Mouse (Mus musculus) adrenal gland, adult 8-10 months (tissue): ENCODE data around the gene Ntrk3. TPM values are rescaled to one million over a fixed set of nuclear protein-coding genes. Genes with fewer than 3 reads are reported as not detected.
A peak's percentile ranks its signal among the peaks of the same experiment; 100 is the strongest.

Source experiments
- DNase-seq: peaks from one replicate; pipeline ENCODE4 v3.0.0; 2022
- total RNA-seq, 4 experiments: library from RNA; stranded (reverse); gene quantifications; 2 replicates each; pipeline ENCODE4 v1.2.4; 2022

The Ntrk3 gene
- total RNA-seq, 4 experiments from 2014 or later: 19.0 to 28.6 (median 26.5) TPM

DNA sequence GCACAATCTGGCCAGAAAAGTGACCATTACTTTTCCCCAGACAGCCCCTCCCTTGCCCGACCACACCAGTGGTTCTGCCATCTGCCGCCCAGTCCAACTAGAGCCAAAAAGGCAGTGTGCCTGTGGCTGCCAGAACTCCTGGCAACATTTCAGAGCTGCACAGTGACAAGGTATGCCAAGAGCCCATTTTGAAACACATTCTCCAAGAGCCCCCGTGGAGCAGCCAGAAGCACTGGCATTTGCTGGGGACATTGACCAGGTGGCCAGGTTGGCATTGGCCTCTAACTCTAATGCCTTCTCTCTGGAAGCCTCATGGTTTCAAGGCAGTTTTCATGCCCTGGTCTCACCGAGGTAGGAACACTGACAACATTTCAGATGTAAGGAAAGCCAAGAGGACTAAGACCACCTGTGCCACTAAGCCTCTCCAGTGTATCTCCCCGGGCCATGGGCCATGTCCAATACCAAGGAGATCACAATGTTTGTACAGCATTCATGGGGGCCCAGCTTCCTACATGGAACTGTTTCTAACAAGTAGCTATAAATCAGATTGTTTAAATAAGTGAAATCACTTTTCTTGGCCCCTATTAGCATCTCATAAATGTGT, 218.9 kb downstream of the Ntrk3 start:
- DNase-seq: peak; percentile 25

GRCm38 (mm10) chr7:78515042-78515609, 222.7 kb downstream of the Ntrk3 start:
- DNase-seq: no peak

DNA sequence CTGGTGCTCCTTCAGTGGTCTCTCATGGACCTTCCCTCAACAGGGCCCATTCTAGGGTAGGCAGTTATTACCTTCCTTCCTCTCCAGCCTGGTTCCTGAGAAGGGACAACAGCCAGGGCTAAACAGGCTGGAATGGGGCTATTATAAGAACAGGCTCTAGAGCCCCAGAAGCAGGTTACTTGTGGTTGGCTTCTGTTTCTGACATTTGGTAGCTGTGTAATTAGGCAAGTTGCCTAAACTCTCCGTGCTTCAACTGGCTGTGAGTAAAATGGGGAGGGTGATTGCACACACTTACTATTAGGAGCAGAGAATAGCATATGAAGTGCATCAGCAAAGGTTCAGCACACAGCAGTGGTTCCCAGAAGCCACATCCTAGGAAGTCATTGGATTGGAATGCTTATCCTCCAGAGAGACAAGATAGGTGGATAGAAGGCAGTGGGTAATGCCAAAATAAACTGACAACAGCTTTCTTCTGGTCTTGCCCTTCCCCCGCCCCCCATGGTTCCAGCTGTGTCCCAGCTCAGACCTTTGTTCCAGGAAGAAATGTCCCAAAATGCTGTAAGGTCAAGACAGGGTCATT, 230.7 kb downstream of the Ntrk3 start:
- no peak for DNase-seq

GRCm38 (mm10) chr7:78500863-78501262, 236.9 kb downstream of the Ntrk3 start:
- no peak for DNase-seq

- DNase-seq: no peak
Measured at GRCm38 (mm10) chr7:78499970-78500369, 237.8 kb downstream of the Ntrk3 start.

- DNase-seq: no peak
Measured at GRCm38 (mm10) chr7:78498356-78498755, 239.5 kb downstream of the Ntrk3 start.

DNA sequence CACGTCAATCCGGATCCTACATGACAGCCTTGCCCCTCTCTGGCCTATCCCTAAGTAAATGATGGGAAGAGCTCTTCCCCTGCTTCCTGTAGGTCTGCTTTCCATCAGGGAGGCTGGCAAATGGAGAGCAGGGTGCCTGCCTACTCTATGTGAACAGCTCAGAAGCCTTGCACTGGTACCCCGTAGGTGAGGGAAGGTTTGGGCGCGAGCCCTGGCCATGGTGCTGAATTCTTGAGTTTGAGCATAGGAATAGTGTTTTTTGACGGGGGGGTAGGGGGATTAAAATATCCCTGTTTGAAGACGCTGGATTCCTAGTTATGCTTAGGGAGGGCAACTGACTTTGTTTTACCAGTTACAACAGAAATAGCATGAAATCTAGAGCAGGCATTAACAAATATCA, 240.0 kb downstream of the Ntrk3 start:
- no peak for DNase-seq

GRCm38 (mm10) chr7:78493591-78493990, 244.2 kb downstream of the Ntrk3 start:
- DNase-seq: no peak

- DNase-seq: peak; percentile 24
Measured at GRCm38 (mm10) chr7:78491176-78491575, 246.6 kb downstream of the Ntrk3 start.

GRCm38 (mm10) chr7:78484290-78484689, 253.5 kb downstream of the Ntrk3 start:
- DNase-seq: no peak

DNA sequence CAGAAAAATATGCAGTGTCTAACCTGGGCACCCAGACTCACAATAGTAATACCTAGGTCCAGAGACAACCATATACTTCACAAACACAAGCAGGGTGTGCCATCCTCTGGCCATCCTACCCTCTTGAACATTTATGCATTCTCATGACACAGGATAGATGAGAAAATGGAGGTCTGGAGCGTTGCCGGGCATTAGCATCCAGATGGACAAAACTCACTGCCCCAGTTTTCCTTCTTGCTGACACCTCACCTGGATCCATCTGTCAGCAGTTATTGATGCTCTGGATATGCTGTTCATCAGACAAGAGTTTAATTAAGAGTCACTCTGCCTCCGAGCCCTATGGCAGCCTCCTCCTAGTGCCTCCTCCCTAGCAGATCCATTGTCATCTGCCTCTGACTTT, 254.1 kb downstream of the Ntrk3 start:
- no peak for DNase-seq

DNA sequence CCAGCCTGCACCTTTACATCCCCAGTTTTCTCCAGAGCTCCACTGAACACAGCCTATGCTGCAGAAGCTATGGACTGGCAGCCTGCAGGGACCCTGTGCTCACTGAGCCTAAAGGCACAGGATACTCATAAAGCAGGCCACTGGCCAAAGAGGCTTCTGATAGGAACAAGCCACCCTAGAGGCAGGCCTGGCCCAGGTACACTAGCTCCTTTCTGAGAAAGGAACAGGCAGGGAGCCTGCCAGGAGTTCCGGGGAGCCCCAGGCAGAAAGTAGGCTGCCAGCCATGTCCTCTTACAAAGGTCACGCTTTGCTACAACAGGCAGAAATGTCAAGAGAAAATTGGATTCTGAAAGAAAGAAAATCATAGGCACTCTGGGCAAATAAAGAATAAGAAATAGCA, 254.8 kb downstream of the Ntrk3 start:
- peak; percentile 37 for DNase-seq

GRCm38 (mm10) chr7:78478881-78479280, 258.9 kb downstream of the Ntrk3 start:
- peak; percentile 10 for DNase-seq

- DNase-seq: no peak
Measured at GRCm38 (mm10) chr7:78471755-78472154, 266.1 kb downstream of the Ntrk3 start.

DNA sequence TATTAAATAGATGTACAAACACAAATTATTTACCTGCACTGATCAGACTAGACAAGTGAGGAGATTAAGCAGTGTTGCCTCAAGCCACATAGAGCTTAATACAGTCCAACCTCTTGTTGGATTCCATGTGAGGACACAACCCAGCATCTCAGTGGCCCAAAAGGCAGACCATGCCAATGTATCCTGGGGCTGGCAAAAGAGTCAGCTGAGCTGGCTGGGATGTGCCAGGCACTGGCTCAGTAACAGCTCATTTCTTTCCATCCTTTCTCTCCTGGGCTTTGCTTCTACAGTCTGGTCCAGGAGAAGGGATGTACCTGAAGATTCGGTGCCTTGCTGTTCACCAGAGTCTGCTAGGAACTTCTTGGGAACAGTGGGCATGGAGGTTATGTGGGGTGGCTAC, 266.5 kb downstream of the Ntrk3 start:
- DNase-seq: no peak

GRCm38 (mm10) chr7:78462605-78463004, 275.2 kb downstream of the Ntrk3 start:
- DNase-seq: no peak

- no peak for DNase-seq
Measured at GRCm38 (mm10) chr7:78459021-78459420, 278.8 kb downstream of the Ntrk3 start.

- no peak for DNase-seq
Measured at GRCm38 (mm10) chr7:78451666-78452065, 286.1 kb downstream of the Ntrk3 start.

- no peak for DNase-seq
Measured at GRCm38 (mm10) chr7:78449909-78450592, 287.8 kb downstream of the Ntrk3 start.

- DNase-seq: no peak
Measured at GRCm38 (mm10) chr7:78448841-78449240, 289.0 kb downstream of the Ntrk3 start.

DNA sequence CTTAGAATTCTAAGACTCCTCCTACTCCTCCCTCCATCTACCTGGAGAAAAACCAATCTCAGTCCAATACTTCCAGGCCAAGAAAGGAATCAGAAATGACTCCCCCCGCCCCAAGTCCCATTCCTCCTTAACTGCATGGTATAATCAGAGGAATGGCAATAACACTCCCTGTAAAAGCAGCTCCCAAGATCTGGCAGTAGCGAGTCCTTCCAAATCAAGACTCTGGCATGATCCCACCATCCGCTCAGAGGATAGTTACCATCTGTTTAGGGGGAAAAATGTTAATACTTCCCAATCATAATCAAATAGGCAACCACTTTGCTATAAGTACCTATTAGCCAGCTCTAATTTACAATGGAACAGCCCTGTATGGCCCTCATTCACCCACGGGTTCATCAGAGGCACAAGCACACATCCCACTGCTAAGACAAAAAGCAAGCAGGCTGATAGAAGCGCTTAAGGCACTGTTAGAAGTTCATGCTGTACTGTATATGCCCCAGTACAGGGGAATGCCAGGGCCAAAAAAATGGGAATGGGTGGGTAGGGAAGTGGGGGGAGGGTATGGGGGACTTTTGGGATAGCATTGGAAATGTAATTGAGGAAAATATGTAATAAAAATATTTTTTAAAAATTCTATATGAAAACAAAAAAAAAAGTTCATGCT, 294.3 kb downstream of the Ntrk3 start:
- DNase-seq: no peak

DNA sequence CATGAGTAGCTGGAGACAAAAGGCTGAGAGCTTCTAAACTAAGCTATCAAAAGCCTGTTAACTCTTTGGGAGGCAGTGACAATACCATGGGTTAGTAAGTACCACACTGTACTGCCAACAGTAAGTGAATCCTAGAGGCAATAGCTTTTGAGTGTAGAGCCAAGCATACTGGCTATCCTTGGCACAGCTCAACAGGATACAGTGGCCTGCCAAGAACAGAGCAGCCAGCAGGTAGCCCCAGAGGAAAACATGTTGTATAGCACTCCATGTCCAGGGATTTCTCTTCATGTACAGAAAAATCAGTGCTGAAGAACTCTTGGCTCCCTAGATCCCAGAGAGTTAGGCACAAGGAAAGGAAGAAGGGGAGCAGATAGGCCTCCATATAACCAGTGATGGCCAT, 296.1 kb downstream of the Ntrk3 start:
- DNase-seq: no peak

DNA sequence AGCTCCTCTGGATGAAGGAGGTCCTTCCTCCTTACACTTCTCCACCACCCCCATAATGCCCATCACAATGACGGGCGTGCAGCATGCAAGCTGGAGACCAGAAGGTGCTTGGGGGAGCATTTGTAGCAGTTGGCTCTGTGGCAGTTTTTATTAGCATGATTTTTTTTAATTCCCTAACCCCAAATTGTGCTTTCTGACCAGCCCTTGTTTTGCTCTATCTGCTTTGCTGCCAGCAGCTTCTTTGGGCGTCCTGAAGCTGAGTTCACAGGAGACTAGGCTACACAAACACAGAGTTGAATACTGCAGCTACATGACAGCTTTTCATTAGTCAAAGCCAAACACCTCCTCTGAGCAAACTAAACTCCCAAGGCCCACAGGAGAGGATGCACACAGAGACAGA, 296.9 kb downstream of the Ntrk3 start:
- DNase-seq: no peak
